8 mouse cellular contexts compared by ENCODE assay signal in genomic region chr17:24170125-24170524, GRCm38 (mm10). TPM values are rescaled to one million over a fixed set of nuclear protein-coding genes. Genes with fewer than 3 reads are reported as not detected.
DNase-seq lines count a peak whose midpoint lies in the region; ATAC-seq and TF ChIP-seq lines count a peak whose summit lies in the region.

No protein-coding gene starts in this region.

- H3K9me3 ChIP-seq in heart, embryonic 11.5 days (replicated peaks; ENCODE audit: control insufficient read depth, low read length) = no peaks in the 10 kb centered on the region
- H3K9me3 ChIP-seq in ES-Bruce4 (replicated peaks; ENCODE audit: control insufficient read depth, insufficient read depth, low read length, poor library complexity, severe bottlenecking) = no peaks in the 10 kb centered on the region
- H3K9me3 ChIP-seq in heart, postnatal 0 days (replicated peaks; ENCODE audit: control insufficient read depth, low read length) = no peaks in the 10 kb centered on the region

- peaks cover 49% of the 10 kb centered on the region for H3K79me2 ChIP-seq in macrophage (ENCODE audit: inconsistent target)

- TF ChIP-seq POLR2A in ES-Bruce4 (IDR thresholded peaks at IDR 0.05; ENCODE audit: insufficient read depth, low read length) = no peak

- no peak for DNase-seq in heart, adult 9 months (ENCODE audit: low spot score in 2 of 2)
- DNase-seq in heart, postnatal 0 days (ENCODE audit: low spot score) = no peak
- DNase-seq in adrenal gland, postnatal 36 days = no peak
- DNase-seq in cerebellum, adult 8-10 months = no peak
- DNase-seq in left cerebral cortex, adult 9 months (ENCODE audit: low spot score in 2 of 2) = no peak

- peaks cover 8% of the 10 kb centered on the region for H3K36me3 ChIP-seq in heart, embryonic 11.5 days (ENCODE audit: control insufficient read depth, insufficient read depth, low read length)
- H3K36me3 ChIP-seq in ES-Bruce4 (ENCODE audit: control insufficient read depth, insufficient read depth, low read length, poor library complexity, severe bottlenecking) (peaks cover 13% of the 10 kb centered on the region), macrophage (ENCODE audit: inconsistent target) (peaks cover 12% of the 10 kb centered on the region; the same call in 1 of the 2 replicates)
- peaks cover 14% of the 10 kb centered on the region for H3K36me3 ChIP-seq in heart, postnatal 0 days (replicated peaks; ENCODE audit: control insufficient read depth, insufficient read depth, low read length)

- ATAC-seq in heart, embryonic 11.5 days (replicated peaks; ENCODE audit: insufficient number of reproducible peaks, low FRiP score, low TSS enrichment) = no peak
- no peak for ATAC-seq in heart, postnatal 0 days (ENCODE audit: insufficient read depth, low read depth)

- H3K27ac ChIP-seq in heart, embryonic 11.5 days (ENCODE audit: low read depth, low read length) = no peak overlapping the region; the same call in 1 of the 2 replicates
- H3K27ac ChIP-seq in ES-Bruce4 (ENCODE audit: insufficient read depth, low read length) (peak overlapping the region; percentile 42; the same call in 1 of the 2 replicates), macrophage (peak overlapping the region; percentile 97)
- H3K27ac ChIP-seq in heart, postnatal 0 days (ENCODE audit: low read depth) = no peak overlapping the region; the same call in 1 of the 2 replicates

- H3K4me2 ChIP-seq in heart, embryonic 11.5 days = peak overlapping the region; percentile 90
- peak overlapping the region; percentile 86 for H3K4me2 ChIP-seq in heart, postnatal 0 days (ENCODE audit: low read depth, low read length)

- no peak for TF ChIP-seq EP300 in ES-Bruce4 (IDR thresholded peaks at IDR 0.05; ENCODE audit: insufficient read depth, low read depth, low read length)
- TF ChIP-seq EP300 in heart, postnatal 0 days (IDR thresholded peaks at IDR 0.05; ENCODE audit: low read depth) = no peak

- no peak for TF ChIP-seq CTCF in ES-Bruce4 (IDR thresholded peaks at IDR 0.05; ENCODE audit: low read depth, low read length)
- TF ChIP-seq CTCF in heart, postnatal 0 days (IDR thresholded peaks at IDR 0.05; ENCODE audit: low read depth) = no peak

- peak overlapping the region; percentile 95 for H3K9ac ChIP-seq in heart, embryonic 11.5 days (ENCODE audit: low read depth, low read length)
- peak overlapping the region; percentile 77 for H3K9ac ChIP-seq in ES-Bruce4 (ENCODE audit: low read depth, poor library complexity, severe bottlenecking)
- H3K9ac ChIP-seq in heart, postnatal 0 days (replicated peaks; ENCODE audit: low read depth, low read length) = peak overlapping the region; percentile 86; the same call in 1 of the 2 replicates

- H3K27me3 ChIP-seq in heart, embryonic 11.5 days (ENCODE audit: control insufficient read depth, insufficient read depth, low read length) = no peaks in the 10 kb centered on the region
- H3K27me3 ChIP-seq in ES-Bruce4 (ENCODE audit: control insufficient read depth, insufficient read depth, low read length, poor library complexity, severe bottlenecking) = no peaks in the 10 kb centered on the region
- H3K27me3 ChIP-seq in heart, postnatal 0 days (ENCODE audit: control insufficient read depth, insufficient read depth, low read length) = no peaks in the 10 kb centered on the region

- H3K4me1 ChIP-seq in heart, embryonic 11.5 days (ENCODE audit: control insufficient read depth, insufficient read depth, low read length) = peaks cover 16% of the 10 kb centered on the region
- peaks cover 6% of the 10 kb centered on the region for H3K4me1 ChIP-seq in ES-Bruce4 (ENCODE audit: control insufficient read depth, insufficient read depth, low read length)
- peaks cover 18% of the 10 kb centered on the region for H3K4me1 ChIP-seq in heart, postnatal 0 days (ENCODE audit: control insufficient read depth, insufficient read depth)

- 66% methylated on average over 3 of the region's 3 CpGs for WGBS in heart, embryonic 11.5 days (ENCODE audit: insufficient replicate concordance)
- WGBS in heart, postnatal 0 days = 59% methylated on average over 3 of the region's 3 CpGs
- WGBS in macrophage (ENCODE audit: missing documents) = 50% methylated on average over 3 of the region's 3 CpGs

- H3K4me3 ChIP-seq in heart, embryonic 11.5 days (ENCODE audit: low read depth, low read length) = peak overlapping the region; percentile 96
- H3K4me3 ChIP-seq in ES-Bruce4 (ENCODE audit: low read depth, low read length) = peak overlapping the region; percentile 73
- H3K4me3 ChIP-seq in heart, postnatal 0 days (ENCODE audit: low read depth, low read length) = peak overlapping the region; percentile 75
- peak overlapping the region; percentile 94 for H3K4me3 ChIP-seq in macrophage (ENCODE audit: inconsistent target)

RNA-seq across cellular contexts. Expression of gene Atp6v0c, which starts 0.6 kb away (rescaled TPM):
- 552 and 561 TPM in 2 replicates for polyA plus RNA-seq in heart, embryonic 11.5 days (2014; fragmentation: Nextera tagmentation; extraction: Ambion mirVana)
- 254 and 307 TPM in 2 replicates for polyA plus RNA-seq in ES-Bruce4 (2011; ENCODE audit: insufficient read depth, insufficient read length, low read depth, missing spikeins)
- 238 and 355 TPM in 2 replicates for total RNA-seq in heart, postnatal 0 days (2014; rRNA removed; ENCODE audit: low replicate concordance)
- 552 and 570 TPM in 2 replicates for polyA plus RNA-seq in heart, postnatal 0 days (2015; fragmentation: Nextera tagmentation; extraction: Ambion mirVana)
- total RNA-seq in macrophage (2018; cell fraction: chromatin; rRNA removed) = 100 to 1,000 TPM; 138 to 505 (median 301) TPM
- total RNA-seq in macrophage (2018; cell fraction: cytosol; rRNA removed) = 1,000 to 10,000 TPM; 1,805 to 2,723 (median 2,167) TPM
- 1,000 to 10,000 TPM in 4 of 26 experiments, 100 to 1,000 TPM in 22; 281 to 1,066 (median 916) TPM for total RNA-seq in macrophage (2018; cell fraction: nucleus; rRNA removed)
- 1,634 to 2,526 TPM (median 2,187 TPM) in 3 replicates for polyA plus RNA-seq in macrophage (2018)
- 100 to 1,000 TPM; 434 to 448 TPM for total RNA-seq in adrenal gland, postnatal 36 days (2021)

RNA-seq across cellular contexts. Expression of gene Amdhd2, which starts 6.6 kb away (rescaled TPM):
- polyA plus RNA-seq in heart, embryonic 11.5 days (2014; fragmentation: Nextera tagmentation; extraction: Ambion mirVana) = 28.3 and 31.0 TPM in 2 replicates
- 25.3 and 30.4 TPM in 2 replicates for polyA plus RNA-seq in ES-Bruce4 (2011; ENCODE audit: insufficient read depth, insufficient read length, low read depth, missing spikeins)
- 33.7 and 34.4 TPM in 2 replicates for total RNA-seq in heart, postnatal 0 days (2014; rRNA removed; ENCODE audit: low replicate concordance)
- polyA plus RNA-seq in heart, postnatal 0 days (2015; fragmentation: Nextera tagmentation; extraction: Ambion mirVana) = 24.4 and 28.0 TPM in 2 replicates
- total RNA-seq in macrophage (2018; cell fraction: chromatin; rRNA removed) = 100 to 1,000 TPM in 20 of 26 experiments, 10 to 100 TPM in 6; 60.5 to 540 (median 175) TPM
- 100 to 1,000 TPM; 135 to 212 (median 181) TPM for total RNA-seq in macrophage (2018; cell fraction: cytosol; rRNA removed)
- total RNA-seq in macrophage (2018; cell fraction: nucleus; rRNA removed) = 100 to 1,000 TPM in 19 of 26 experiments, 10 to 100 TPM in 7; 73.3 to 325 (median 152) TPM
- 69.2 to 101 TPM (median 69.2 TPM) in 3 replicates for polyA plus RNA-seq in macrophage (2018)
- 10 to 100 TPM; 29.6 to 41.4 TPM for total RNA-seq in adrenal gland, postnatal 36 days (2021)

RNA-seq across cellular contexts. Expression of gene Pdpk1, which starts 19.4 kb away (rescaled TPM):
- 45.2 and 45.9 TPM in 2 replicates for polyA plus RNA-seq in heart, embryonic 11.5 days (2014; fragmentation: Nextera tagmentation; extraction: Ambion mirVana)
- polyA plus RNA-seq in ES-Bruce4 (2011; ENCODE audit: insufficient read depth, insufficient read length, low read depth, missing spikeins) (44.7 and 45.0 TPM in 2 replicates), macrophage (2018) (10.4 to 18.5 TPM (median 17.4 TPM) in 3 replicates)
- 36.6 and 43.2 TPM in 2 replicates for total RNA-seq in heart, postnatal 0 days (2014; rRNA removed; ENCODE audit: low replicate concordance)
- 31.7 and 35.4 TPM in 2 replicates for polyA plus RNA-seq in heart, postnatal 0 days (2015; fragmentation: Nextera tagmentation; extraction: Ambion mirVana)
- total RNA-seq in macrophage (2018; cell fraction: chromatin; rRNA removed) = 100 to 1,000 TPM in 14 of 26 experiments, 10 to 100 TPM in 12; 59.3 to 214 (median 102) TPM
- total RNA-seq in macrophage (2018; cell fraction: cytosol; rRNA removed) = 10 to 100 TPM; 21.3 to 35.4 (median 27.4) TPM
- 100 to 1,000 TPM in 7 of 26 experiments, 10 to 100 TPM in 19; 40.0 to 122 (median 62.9) TPM for total RNA-seq in macrophage (2018; cell fraction: nucleus; rRNA removed)
- total RNA-seq in adrenal gland, postnatal 36 days (2021) = 10 to 100 TPM; 55.5 to 59.7 TPM

RNA-seq across cellular contexts. Expression of gene Tbc1d24, which starts 35.2 kb away (rescaled TPM):
- 4.0 and 5.2 TPM in 2 replicates for polyA plus RNA-seq in heart, embryonic 11.5 days (2014; fragmentation: Nextera tagmentation; extraction: Ambion mirVana)
- polyA plus RNA-seq in ES-Bruce4 (2011; ENCODE audit: insufficient read depth, insufficient read length, low read depth, missing spikeins) (14.4 and 16.6 TPM in 2 replicates), macrophage (2018) (8.4 to 12.8 TPM (median 8.5 TPM) in 3 replicates)
- total RNA-seq in heart, postnatal 0 days (2014; rRNA removed; ENCODE audit: low replicate concordance) = 9.1 and 19.3 TPM in 2 replicates
- polyA plus RNA-seq in heart, postnatal 0 days (2015; fragmentation: Nextera tagmentation; extraction: Ambion mirVana) = 2.8 and 2.9 TPM in 2 replicates
- 100 to 1,000 TPM in 2 of 26 experiments, 10 to 100 TPM in 24; 25.7 to 129 (median 59.8) TPM for total RNA-seq in macrophage (2018; cell fraction: chromatin; rRNA removed)
- total RNA-seq in macrophage (2018; cell fraction: cytosol; rRNA removed) = 10 to 100 TPM in 12 of 26 experiments, 1 to 10 TPM in 14; 4.8 to 15.0 (median 9.2) TPM
- 10 to 100 TPM; 17.0 to 91.0 (median 36.6) TPM for total RNA-seq in macrophage (2018; cell fraction: nucleus; rRNA removed)
- total RNA-seq in adrenal gland, postnatal 36 days (2021) = 10 to 100 TPM; 10.9 to 18.8 TPM

RNA-seq across cellular contexts. Expression of gene Ntn3, which starts 39.2 kb away (rescaled TPM):
- polyA plus RNA-seq in heart, embryonic 11.5 days (2014; fragmentation: Nextera tagmentation; extraction: Ambion mirVana) = 2.0 TPM in 2 replicates
- polyA plus RNA-seq in ES-Bruce4 (2011; ENCODE audit: insufficient read depth, insufficient read length, low read depth, missing spikeins) (0.88 and 0.96 TPM in 2 replicates), macrophage (2018) (0.05 to 0.09 TPM in 2 of 3 replicates, not detected in the other)
- total RNA-seq in heart, postnatal 0 days (2014; rRNA removed; ENCODE audit: low replicate concordance) = 5.1 and 7.3 TPM in 2 replicates
- 0.59 and 0.74 TPM in 2 replicates for polyA plus RNA-seq in heart, postnatal 0 days (2015; fragmentation: Nextera tagmentation; extraction: Ambion mirVana)
- total RNA-seq in macrophage (2018; cell fraction: chromatin; rRNA removed) = 1 to 10 TPM in 23 of 26 experiments, under 1 TPM in 3; 0.81 to 4.1 (median 1.5) TPM
- under 1 TPM in 20 of 26 experiments, not detected in 6; 0.03 to 0.24 (median 0.09) TPM for total RNA-seq in macrophage (2018; cell fraction: cytosol; rRNA removed)
- 1 to 10 TPM in 14 of 26 experiments, under 1 TPM in 12; 0.27 to 3.3 (median 1.0) TPM for total RNA-seq in macrophage (2018; cell fraction: nucleus; rRNA removed)
- total RNA-seq in adrenal gland, postnatal 36 days (2021) = 1 to 10 TPM; 1.5 to 2.9 TPM

Comparison
In these comparisons a context has a peak if more than half of its experiments do, and no peak if none do; other contexts are left out.
1. H3K27ac ChIP-seq: peak in ES-Bruce4 (single experiment) and macrophage (single experiment); none in heart, embryonic 11.5 days (single experiment) and heart, postnatal 0 days (single experiment).
2. Peak in every context shown above with its lines, with median percentiles within 50 percentile points of each other: H3K4me3 ChIP-seq and H3K9ac ChIP-seq.